Mouse (Mus musculus) embryonic facial prominence, embryonic 14.5 days (tissue): ENCODE measurements around the gene Gm17087. TPM values are rescaled to one million over a fixed set of nuclear protein-coding genes. Genes with fewer than 3 reads are reported as not detected.

ENCODE experiments used
- ATAC-seq: fragments of 200-750 bp; cut with Nextera tagmentation; 2 replicates; pipeline ENCODE4 v1.8.0; 2017; ENCODE audit warnings: low read depth, moderate number of reproducible peaks, moderate TSS enrichment
- DNase-seq: peaks from one replicate; pipeline ENCODE4 v3.0.0-alpha.2; 2015; ENCODE audit warnings: low spot score
- H3K27ac ChIP-seq: fragments of 300-500 bp; sonication (generic); replicated peaks from 2 replicates; pipeline ENCODE4 v1.5.1; 2014; ENCODE audit warnings: low read depth, mild to moderate bottlenecking, low read length, moderate library complexity
- H3K27me3 ChIP-seq: fragments of 300-500 bp; sonication (generic); replicated peaks from 2 replicates; pipeline ENCODE4 v1.6.1; 2014; ENCODE audit warnings: low read length; ENCODE audit not compliant: control insufficient read depth, insufficient read depth
- H3K36me3 ChIP-seq: fragments of 300-500 bp; sonication (generic); 2 replicates; pipeline ENCODE4 v1.6.1; 2014; ENCODE audit warnings: low read length, mixed read lengths; ENCODE audit not compliant: control insufficient read depth, insufficient read depth
- H3K4me1 ChIP-seq: fragments of 300-500 bp; sonication (generic); 2 replicates; pipeline ENCODE4 v1.6.1; 2014; ENCODE audit warnings: antibody characterized with exemption, low read length; ENCODE audit not compliant: control insufficient read depth, insufficient read depth
- H3K4me2 ChIP-seq: fragments of 300-500 bp; sonication (generic); 2 replicates; pipeline ENCODE4 v1.6.1; 2014; ENCODE audit warnings: low read depth, mild to moderate bottlenecking, low read length, moderate library complexity, mixed read lengths
- H3K4me3 ChIP-seq: fragments of 300-500 bp; sonication (generic); 2 replicates; pipeline ENCODE4 v1.5.1; 2014; ENCODE audit warnings: low read depth, mild to moderate bottlenecking, low read length
- H3K9ac ChIP-seq: fragments of 300-500 bp; sonication (generic); 2 replicates; pipeline ENCODE4 v1.6.1; 2014; ENCODE audit warnings: low read depth, mild to moderate bottlenecking, low read length, moderate library complexity, mixed read lengths
- H3K9me3 ChIP-seq: fragments of 300-500 bp; sonication (generic); 2 replicates; pipeline ENCODE4 v1.6.1; 2016; ENCODE audit warnings: low read length; ENCODE audit not compliant: control insufficient read depth
- WGBS: fragments of 180-500 bp; shearing (Covaris S2); extraction: QIAGEN DNeasy Blood & Tissue Kit; methylation state at CpG from one replicate; pipeline ENCODE4 v1.1.7; 2014; 5-methylcytosine and 5-hydroxymethylcytosine counted together
- polyA plus RNA-seq: library from polyadenylated mRNA; unstranded; fragments of >200 nt; fragmentation: Nextera tagmentation; extraction: Ambion mirVana; gene quantifications from 2 replicates; pipeline ENCODE4 v1.2.1, GENCODE M21; 2014

Gm17087 gene
- polyA plus RNA-seq, result not detected in 2 replicates

DNA sequence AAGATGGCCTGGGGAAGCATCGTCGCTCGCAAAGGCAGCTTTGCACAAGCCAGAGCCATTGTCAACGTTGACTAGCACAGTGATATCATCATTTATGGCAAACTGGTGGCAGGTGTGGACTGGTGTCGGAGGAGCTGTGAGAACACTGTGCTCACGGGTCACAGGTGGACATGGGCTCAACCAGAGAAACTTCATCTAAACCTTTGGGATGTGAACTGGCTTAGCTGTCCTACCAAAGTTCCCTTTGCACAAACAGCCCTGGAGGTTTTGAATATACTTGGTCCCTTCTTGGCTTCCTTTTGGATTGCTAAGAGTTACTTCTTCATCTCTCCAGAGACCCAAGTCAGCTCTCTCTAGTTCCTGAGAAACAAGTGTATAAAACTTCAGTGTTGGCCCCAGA lies at the start of gene Gm17087:
Gene Gm17087 (minus strand): TSS at position 101 of the 400 bp plus-strand sequence.
- DNase-seq (no peak), ATAC-seq (no peak)
- H3K9me3 ChIP-seq, result 0 out of 2 replicates have a peak, but pooled peaks cover 7% of the 10 kb centered on the region
- no peak within 1 kb of the TSS for H3K4me3 ChIP-seq
- H3K27me3 ChIP-seq, result no peaks in the 10 kb centered on the region
- no peak within 1 kb of the TSS for H3K4me2 ChIP-seq
- H3K36me3 ChIP-seq, result no peaks in the 10 kb centered on the region
- H3K27ac ChIP-seq, result no peak within 1 kb of the TSS
- no peaks in the 10 kb centered on the region for H3K4me1 ChIP-seq
- no peak within 1 kb of the TSS for H3K9ac ChIP-seq
- 87% methylated on average over 6 of the region's 6 CpGs for WGBS

DNA sequence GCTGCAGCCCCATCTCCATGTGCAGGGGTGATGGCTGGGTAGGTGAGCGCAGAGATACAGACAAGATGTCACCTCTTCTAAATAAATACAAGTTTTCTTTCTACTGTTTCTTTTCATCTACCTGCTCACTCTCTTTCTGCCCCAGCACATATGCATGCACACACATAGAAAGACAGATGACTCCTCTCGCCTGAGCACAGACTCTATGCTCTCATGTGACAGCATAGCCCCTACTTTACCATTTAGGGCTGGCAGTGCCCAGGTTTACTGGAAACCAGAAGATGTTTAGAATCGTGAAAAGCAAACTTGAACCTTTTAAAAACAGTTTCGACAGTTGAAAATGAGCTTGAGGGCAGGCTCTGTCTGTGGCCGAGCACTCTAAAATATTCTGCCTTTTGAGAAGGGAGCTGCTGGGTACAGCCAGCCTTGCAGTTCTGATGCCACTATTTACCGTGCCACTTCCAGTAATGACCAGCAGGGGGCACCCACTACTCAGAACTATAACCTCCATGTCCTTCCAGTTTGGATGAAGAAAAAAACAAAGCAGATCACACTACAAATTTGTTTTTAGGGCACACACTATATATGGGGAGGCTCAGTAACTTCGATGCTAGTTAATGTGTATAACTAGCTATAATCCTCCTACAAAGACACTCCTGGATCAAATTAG lies 47.3 kb upstream of the Gm17087 start:
- DNase-seq (peak; percentile 75), ATAC-seq (peak; percentile 15; the same call in 1 of the 2 replicates)
- no peak overlapping the region for H3K9ac ChIP-seq
- H3K4me2 ChIP-seq, result no peak overlapping the region
- H3K4me3 ChIP-seq, result no peak overlapping the region
- H3K36me3 ChIP-seq, result no peaks in the 10 kb centered on the region
- no peaks in the 10 kb centered on the region; the same call in 1 of the 2 replicates for H3K27me3 ChIP-seq
- H3K9me3 ChIP-seq, result no peaks in the 10 kb centered on the region
- no peaks in the 10 kb centered on the region for H3K4me1 ChIP-seq
- WGBS, result 33% methylated on average over 7 of the region's 7 CpGs
- no peak overlapping the region for H3K27ac ChIP-seq

GRCm38 (mm10) chr17:8611916-8612315 lies 45.2 kb upstream of the Gm17087 start:
- Histone ChIP-seq H3K4me2 (no peak overlapping the region), H3K27ac (no peak overlapping the region), H3K27me3 (no peaks in the 10 kb centered on the region; the same call in 1 of the 2 replicates), H3K4me3 (no peak overlapping the region), H3K36me3 (no peaks in the 10 kb centered on the region), H3K9ac (no peak overlapping the region), H3K9me3 (no peaks in the 10 kb centered on the region), H3K4me1 (no peaks in the 10 kb centered on the region)
- ATAC-seq, result no peak
- 71% methylated on average over 4 of the region's 4 CpGs for WGBS
- no peak for DNase-seq

- no peaks in the 10 kb centered on the region for H3K9me3 ChIP-seq
- no peak overlapping the region for H3K4me3 ChIP-seq
- H3K36me3 ChIP-seq, result no peaks in the 10 kb centered on the region
- ATAC-seq, result no peak
- H3K4me2 ChIP-seq, result no peak overlapping the region
- no peak overlapping the region for H3K27ac ChIP-seq
- 64% methylated on average over 3 of the region's 3 CpGs for WGBS
- no peak for DNase-seq
- H3K9ac ChIP-seq, result no peak overlapping the region
- no peaks in the 10 kb centered on the region for H3K27me3 ChIP-seq
- no peaks in the 10 kb centered on the region for H3K4me1 ChIP-seq
Observed at GRCm38 (mm10) chr17:8606695-8607094, 39.9 kb upstream of the Gm17087 start.

GRCm38 (mm10) chr17:8605921-8606320 lies 39.2 kb upstream of the Gm17087 start:
- no peaks in the 10 kb centered on the region for H3K4me1 ChIP-seq
- H3K4me2 ChIP-seq, result no peak overlapping the region
- WGBS, result 80% methylated on average over 5 of the region's 5 CpGs
- no peak overlapping the region for H3K9ac ChIP-seq
- H3K36me3 ChIP-seq, result no peaks in the 10 kb centered on the region
- ATAC-seq (no peak), DNase-seq (no peak)
- H3K9me3 ChIP-seq, result no peaks in the 10 kb centered on the region
- no peak overlapping the region for H3K4me3 ChIP-seq
- H3K27ac ChIP-seq, result no peak overlapping the region
- H3K27me3 ChIP-seq, result no peaks in the 10 kb centered on the region

GRCm38 (mm10) chr17:8602976-8603375 lies 36.2 kb upstream of the Gm17087 start:
- no peak overlapping the region for H3K9ac ChIP-seq
- H3K4me1 ChIP-seq, result no peaks in the 10 kb centered on the region
- H3K9me3 ChIP-seq, result no peaks in the 10 kb centered on the region
- ATAC-seq (no peak), DNase-seq (no peak)
- H3K4me3 ChIP-seq, result no peak overlapping the region
- H3K27me3 ChIP-seq, result no peaks in the 10 kb centered on the region
- no peak overlapping the region for H3K4me2 ChIP-seq
- WGBS, result 89% methylated on average over 3 of the region's 3 CpGs
- H3K36me3 ChIP-seq, result no peaks in the 10 kb centered on the region
- no peak overlapping the region for H3K27ac ChIP-seq

- WGBS, result 6% methylated on average over 7 of the region's 7 CpGs
- Histone ChIP-seq H3K4me1 (no peaks in the 10 kb centered on the region), H3K4me2 (no peak overlapping the region), H3K36me3 (no peaks in the 10 kb centered on the region), H3K9ac (no peak overlapping the region), H3K27me3 (0 out of 2 replicates have a peak, but pooled peaks cover 8% of the 10 kb centered on the region), H3K9me3 (0 out of 2 replicates have a peak, but pooled peaks cover 3% of the 10 kb centered on the region), H3K27ac (no peak overlapping the region), H3K4me3 (no peak overlapping the region)
- DNase-seq, result peak; percentile 78
- ATAC-seq, result peak; percentile 65
Observed at GRCm38 (mm10) chr17:8597790-8598189, 31.0 kb upstream of the Gm17087 start.

DNA sequence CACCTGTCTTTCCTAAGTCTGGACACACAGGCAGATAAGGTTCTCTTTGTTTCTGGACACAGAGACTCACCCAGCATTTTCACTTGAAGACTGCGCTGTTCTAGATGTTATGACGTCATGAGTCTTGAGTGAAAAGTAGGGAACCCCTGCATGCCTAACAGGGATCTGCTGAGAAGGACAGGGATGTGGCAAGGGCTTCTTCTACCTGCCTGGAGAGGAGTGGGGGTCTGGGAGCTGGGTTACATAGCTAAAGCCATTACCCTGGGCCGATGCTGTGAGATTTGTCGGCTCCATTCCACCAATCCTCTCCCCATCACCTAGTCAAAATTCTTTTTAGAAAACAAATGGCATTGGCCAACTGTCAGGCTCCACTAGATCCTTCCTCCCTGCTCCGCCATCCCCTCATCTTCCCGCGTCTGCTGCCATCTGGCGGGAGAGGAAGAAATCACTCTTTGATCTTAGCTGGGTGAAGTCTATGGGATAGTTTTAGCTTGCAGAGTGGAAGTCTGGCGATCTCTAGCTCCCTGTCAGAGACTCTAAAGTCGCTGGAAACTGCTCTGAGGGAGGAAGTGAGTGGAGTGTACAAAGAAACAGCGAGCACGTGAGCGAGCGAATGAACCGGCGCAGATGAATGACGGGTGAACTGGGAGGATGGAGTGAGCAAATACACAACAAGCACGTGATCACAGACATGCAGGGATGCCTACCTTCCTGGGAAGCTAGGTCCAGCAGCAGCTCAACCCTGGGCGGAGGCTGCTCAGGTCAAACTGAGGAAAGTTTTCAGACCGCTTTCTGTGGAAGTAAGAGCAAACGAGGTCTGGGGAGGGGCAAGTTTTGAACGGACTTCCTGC lies 25.9 kb upstream of the Gm17087 start:
- Histone ChIP-seq H3K27ac (no peak overlapping the region), H3K4me1 (no peaks in the 10 kb centered on the region), H3K36me3 (no peaks in the 10 kb centered on the region), H3K4me3 (no peak overlapping the region), H3K9me3 (0 out of 2 replicates have a peak, but pooled peaks cover 3% of the 10 kb centered on the region), H3K9ac (0 out of 2 replicates have a peak overlapping the region, but pooled peaks have one; percentile 2), H3K27me3 (0 out of 2 replicates have a peak, but pooled peaks cover 8% of the 10 kb centered on the region), H3K4me2 (peak overlapping the region; percentile 34)
- DNase-seq, result peak; percentile 76
- WGBS, result 14% methylated on average over 22 of the region's 22 CpGs
- peak; percentile 55; the same call in 1 of the 2 replicates for ATAC-seq
